Mouse (Mus musculus): Measurements from ENCODE around the gene Dcaf1. TPM values are rescaled to one million over a fixed set of nuclear protein-coding genes. Genes with fewer than 3 reads are reported as not detected.

Dcaf1 gene
- total RNA-seq, 2 experiments from 2014 or later = 30.4 to 33.9 TPM

DNA sequence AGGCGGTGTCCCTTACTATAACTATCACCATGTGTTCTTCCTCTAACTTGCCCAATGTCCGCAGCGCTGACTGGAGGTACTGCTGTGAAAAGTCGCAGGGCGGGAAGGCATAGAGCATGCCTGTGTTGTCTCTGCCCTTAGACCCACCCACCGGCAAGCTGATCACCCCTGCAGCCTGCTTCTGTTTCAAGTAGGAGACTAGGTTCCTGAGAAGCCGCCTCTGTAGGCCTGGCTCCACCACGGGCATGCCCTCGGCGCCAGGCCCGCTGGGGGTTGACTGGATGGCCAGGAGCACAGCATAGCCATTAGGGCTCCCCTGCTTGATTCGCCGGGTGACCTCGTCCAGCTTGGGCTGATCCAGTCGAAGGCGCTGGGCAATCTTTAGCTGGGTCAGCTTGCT lies 62.6 kb downstream of the Dcaf1 start:
- TF ChIP-seq CTCF (conservative IDR thresholded peaks at IDR 0.05) = no peak
- DNase-seq (ENCODE audit: low spot score in 2 of 2) = no peak
- peak overlapping the region; percentile 9; the same call in 1 of the 2 replicates for H3K27ac ChIP-seq
- peak overlapping the region; percentile 79 for H3K4me3 ChIP-seq

GRCm38 (mm10) chr9:106884996-106885900 lies 63.6 kb downstream of the Dcaf1 start:
- no peak for TF ChIP-seq CTCF (conservative IDR thresholded peaks at IDR 0.05)
- DNase-seq (ENCODE audit: low spot score in 2 of 2) = no peak
- H3K27ac ChIP-seq = peak overlapping the region; percentile 86
- peak overlapping the region; percentile 79 for H3K4me3 ChIP-seq

GRCm38 (mm10) chr9:106885901-106886731 lies 64.4 kb downstream of the Dcaf1 start:
- peak in 1 of 2 experiments; percentile 45 for DNase-seq (ENCODE audit: low spot score in 2 of 2)

DNA sequence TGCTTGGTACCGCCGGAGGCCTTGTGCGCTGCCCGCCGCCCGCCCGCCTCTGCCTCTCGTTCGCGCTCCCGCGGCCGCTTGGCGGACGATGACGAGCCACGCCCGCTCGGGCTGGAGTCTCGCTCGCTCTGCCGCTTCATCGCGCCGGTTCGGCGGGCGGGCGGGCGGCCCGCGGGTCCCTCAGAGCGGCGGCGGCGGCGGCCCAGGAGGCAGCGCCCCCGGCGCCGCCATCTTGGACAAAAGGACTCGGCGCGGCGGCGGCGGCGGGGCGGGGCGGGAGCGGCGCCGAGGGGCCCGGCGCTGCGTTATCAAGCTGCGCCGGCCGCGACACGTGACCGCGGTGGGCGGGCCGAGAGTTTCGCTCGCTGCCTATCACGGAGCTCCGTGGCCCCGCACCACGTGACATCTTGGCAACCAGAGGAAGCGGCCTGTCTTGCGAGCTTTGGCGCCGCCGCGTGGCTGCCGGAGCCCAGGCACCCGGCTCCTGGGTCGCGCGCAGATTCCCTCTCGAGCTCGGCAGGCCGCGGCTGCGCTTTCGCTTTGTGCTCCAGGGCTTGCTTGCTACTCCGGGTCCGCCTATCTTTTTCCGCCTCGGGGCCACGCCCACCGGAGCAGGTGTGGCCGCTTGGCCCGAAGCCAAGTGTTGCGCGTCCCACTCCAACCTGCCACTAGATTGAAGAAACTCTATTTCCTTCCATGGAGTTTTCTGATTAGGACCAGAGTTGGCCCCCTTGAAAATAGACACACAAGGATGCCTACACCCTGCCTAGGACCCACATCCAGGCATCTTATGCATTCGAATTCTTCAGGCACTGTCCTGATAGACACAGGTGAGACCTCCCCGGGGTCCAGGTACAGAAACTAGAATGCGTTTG lies 65.4 kb downstream of the Dcaf1 start, which contains the start of gene Rbm15b:
Gene Rbm15b, minus strand, starts transcription at position 601 of the 875 bp plus-strand sequence.
- peak; percentile 96 to 97 for DNase-seq (ENCODE audit: low spot score in 2 of 2)
- Histone ChIP-seq H3K4me3 (peak within 1 kb of the TSS; percentile 79), H3K27ac (peak within 1 kb of the TSS; percentile 86)
- peak; percentile 93 for TF ChIP-seq CTCF (conservative IDR thresholded peaks at IDR 0.05)

More at GRCm38 (mm10) chr9:106885901-106886731, 64.4 kb downstream of the Dcaf1 start:
- H3K4me3 ChIP-seq = peak overlapping the region; percentile 79
- peak overlapping the region; percentile 86 for H3K27ac ChIP-seq
- TF ChIP-seq CTCF (conservative IDR thresholded peaks at IDR 0.05) = no peak

DNA sequence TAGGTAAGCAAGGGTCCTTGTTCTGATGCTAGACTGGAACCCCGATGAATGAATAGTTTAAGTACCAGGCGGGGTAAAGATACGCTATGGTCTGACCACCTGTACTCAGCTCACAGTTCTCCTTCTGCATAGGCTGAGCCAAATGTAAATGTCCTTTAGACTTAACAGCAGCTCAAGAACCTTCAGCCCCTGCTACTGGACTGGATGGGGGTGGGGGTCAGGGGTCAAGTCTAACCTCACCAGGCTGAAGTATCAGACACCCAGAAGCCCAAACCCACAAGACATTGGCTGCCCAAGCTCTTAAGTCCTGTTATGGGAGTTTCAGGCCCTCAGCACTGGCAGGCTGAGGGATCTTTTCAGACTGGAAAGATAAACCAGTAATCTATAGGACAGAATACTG lies 66.7 kb downstream of the Dcaf1 start:
- no peak overlapping the region for H3K4me3 ChIP-seq
- no peak overlapping the region for H3K27ac ChIP-seq
- TF ChIP-seq CTCF (conservative IDR thresholded peaks at IDR 0.05) = no peak
- no peak for DNase-seq (ENCODE audit: low spot score in 2 of 2)

- Histone ChIP-seq H3K4me3 (no peak overlapping the region), H3K27ac (no peak overlapping the region)
- TF ChIP-seq CTCF (conservative IDR thresholded peaks at IDR 0.05) = no peak
- DNase-seq (ENCODE audit: low spot score in 2 of 2) = no peak
These were observed 67.6 kb downstream of the Dcaf1 start for GRCm38 (mm10) chr9:106889321-106889720.

- peak overlapping the region; percentile 91 for H3K4me3 ChIP-seq
- peak overlapping the region; percentile 95 for H3K27ac ChIP-seq
- no peak for TF ChIP-seq CTCF (conservative IDR thresholded peaks at IDR 0.05)
- DNase-seq (ENCODE audit: low spot score in 2 of 2) = no peak
These were observed 69.0 kb downstream of the Dcaf1 start for GRCm38 (mm10) chr9:106890496-106891240.

GRCm38 (mm10) chr9:106891341-106891741 lies 69.7 kb downstream of the Dcaf1 start:
- H3K27ac ChIP-seq = peak overlapping the region; percentile 95
- no peak for TF ChIP-seq CTCF (conservative IDR thresholded peaks at IDR 0.05)

DNA sequence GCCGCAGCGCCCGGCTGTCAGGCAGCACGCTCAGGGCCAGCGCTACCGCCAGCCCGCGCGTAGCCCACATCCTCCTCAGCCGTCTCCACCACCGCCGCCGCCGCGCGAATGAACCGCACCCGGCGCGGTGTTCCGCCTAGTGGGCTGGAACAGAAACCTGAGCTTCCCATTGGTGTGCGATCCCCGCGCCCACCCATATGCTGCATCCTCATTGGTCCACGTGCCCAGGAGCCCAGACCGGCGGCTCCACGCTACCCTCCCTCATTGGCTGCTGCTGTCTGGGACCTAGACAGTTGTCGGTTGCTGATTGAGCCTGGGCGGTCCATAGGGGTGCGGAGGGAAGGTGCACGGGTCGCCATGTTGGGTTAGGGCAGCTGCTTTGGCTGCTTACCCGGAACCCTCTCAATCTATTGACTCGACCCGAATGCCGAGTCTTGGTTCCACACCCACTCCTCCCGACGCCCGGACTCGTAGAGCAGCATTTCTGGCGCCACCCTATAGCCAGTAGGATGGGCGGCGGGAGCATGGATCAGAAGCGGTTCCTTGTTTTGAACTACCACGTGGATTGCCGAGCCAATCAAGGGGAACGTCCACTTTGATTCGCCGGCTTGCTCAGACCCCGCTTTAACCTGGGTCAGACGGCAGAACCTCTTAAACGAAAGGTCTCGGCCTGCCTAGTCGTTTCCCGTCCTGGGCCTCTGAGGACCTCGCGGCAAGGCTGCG lies 70.3 kb downstream of the Dcaf1 start, which contains the start of gene Manf:
Gene Manf, minus strand, starts transcription at position 151 of the 723 bp plus-strand sequence.
- Histone ChIP-seq H3K27ac (peak within 1 kb of the TSS; percentile 95), H3K4me3 (peak within 1 kb of the TSS; percentile 91)
- peak; percentile 97 to 99 for DNase-seq (ENCODE audit: low spot score in 2 of 2)
- TF ChIP-seq CTCF (conservative IDR thresholded peaks at IDR 0.05) = peak; percentile 66

More at GRCm38 (mm10) chr9:106891341-106891741, 69.7 kb downstream of the Dcaf1 start:
- DNase-seq (ENCODE audit: low spot score in 2 of 2) = no peak
- H3K4me3 ChIP-seq = peak overlapping the region; percentile 91

DNA sequence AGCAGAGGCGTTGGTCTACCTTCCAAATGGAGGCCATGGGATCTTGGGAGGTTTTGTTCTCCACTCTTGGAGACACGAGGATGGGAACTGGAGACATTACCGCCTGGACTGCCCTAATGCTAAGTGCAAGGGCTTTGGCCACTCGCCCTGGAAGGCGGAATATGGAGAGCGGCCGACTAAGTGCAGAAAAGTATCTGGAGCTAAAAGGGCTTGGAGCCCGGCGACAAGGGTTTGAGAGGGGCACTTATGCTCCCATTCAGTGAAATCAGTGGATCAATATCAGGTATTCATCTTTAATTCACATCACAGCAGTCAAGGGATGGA lies 70.8 kb downstream of the Dcaf1 start:
- TF ChIP-seq CTCF (conservative IDR thresholded peaks at IDR 0.05) = no peak
- Histone ChIP-seq H3K4me3 (peak overlapping the region; percentile 91), H3K27ac (peak overlapping the region; percentile 95)
- no peak for DNase-seq (ENCODE audit: low spot score in 2 of 2)

GRCm38 (mm10) chr9:106893327-106893726 lies 71.7 kb downstream of the Dcaf1 start:
- peak overlapping the region; percentile 95; the same call in 1 of the 2 replicates for H3K27ac ChIP-seq
- DNase-seq (ENCODE audit: low spot score in 2 of 2) = no peak
- no peak overlapping the region for H3K4me3 ChIP-seq
- TF ChIP-seq CTCF (conservative IDR thresholded peaks at IDR 0.05) = no peak
